Mouse (Mus musculus) frontal cortex, adult (tissue): ENCODE measurements at regions not wholly inside any gene's neighbourhood (a gene's known extent, or its start where the extent isn't known, plus 50 kb on each side); places are given as distances from the start of the nearest gene placed in this dataset.

Experiments
- ATAC-seq: cut with Nextera tagmentation; 2 replicates; pipeline ENCODE4 v1.9.2; 2017; ENCODE audit warnings: mild to moderate bottlenecking, moderate library complexity, mixed read lengths; ENCODE audit not compliant: low TSS enrichment

GRCm38 (mm10) chr8:34488746-34489400 lies 377.3 kb upstream of the Gm10131 start:
- no peak for ATAC-seq

DNA sequence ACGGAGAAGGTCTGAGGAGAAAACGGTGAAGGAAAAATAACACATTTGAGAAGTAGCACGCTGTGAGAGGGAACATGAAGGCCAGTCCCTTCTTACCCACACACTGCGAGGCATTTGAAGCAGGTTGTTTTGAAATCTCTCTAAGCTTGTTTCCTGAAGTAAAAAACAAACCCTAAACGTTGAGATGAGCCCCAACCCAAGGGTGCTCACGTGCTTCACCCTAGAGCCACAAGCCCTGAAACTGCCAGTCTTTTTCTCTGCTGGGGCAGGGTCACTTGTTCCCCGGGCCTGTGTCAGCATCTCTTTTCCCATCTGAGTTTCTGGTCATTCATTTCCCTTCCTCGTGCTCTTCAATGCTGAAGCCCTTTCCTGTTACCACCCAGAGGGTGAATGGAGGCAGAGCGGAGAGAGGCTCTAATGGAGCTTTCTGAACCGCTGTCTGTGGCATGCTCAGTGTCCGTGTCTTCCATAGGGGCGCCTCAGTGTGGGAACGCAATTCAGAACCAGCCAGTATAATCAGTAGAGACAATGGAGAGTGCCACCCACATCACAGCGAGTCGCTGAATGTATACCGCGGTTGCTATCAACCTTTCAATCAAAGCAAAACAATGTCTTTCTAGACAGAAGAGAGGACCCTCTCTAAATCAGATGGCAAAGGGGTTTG lies 375.0 kb upstream of the Gm10131 start:
- ATAC-seq: no peak

DNA sequence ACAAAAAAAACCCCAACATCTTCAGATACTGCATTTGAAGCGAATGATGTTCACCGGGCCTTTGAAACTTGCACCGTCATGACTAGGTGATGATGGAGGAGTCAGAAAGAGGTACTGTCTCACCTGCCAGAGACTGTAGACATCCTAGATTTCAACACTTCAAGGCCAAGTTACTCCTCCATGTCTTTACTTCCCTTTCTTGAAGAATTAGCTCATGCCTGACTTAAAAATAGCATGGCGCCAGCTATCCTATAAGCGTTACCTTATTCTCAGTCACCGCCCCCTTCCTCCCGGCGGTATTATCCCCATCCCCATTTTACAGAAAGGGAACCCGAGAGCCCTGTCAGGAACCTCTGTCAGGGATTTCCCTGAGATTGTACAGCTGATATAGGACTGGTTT lies 374.4 kb upstream of the Gm10131 start:
- no peak for ATAC-seq

DNA sequence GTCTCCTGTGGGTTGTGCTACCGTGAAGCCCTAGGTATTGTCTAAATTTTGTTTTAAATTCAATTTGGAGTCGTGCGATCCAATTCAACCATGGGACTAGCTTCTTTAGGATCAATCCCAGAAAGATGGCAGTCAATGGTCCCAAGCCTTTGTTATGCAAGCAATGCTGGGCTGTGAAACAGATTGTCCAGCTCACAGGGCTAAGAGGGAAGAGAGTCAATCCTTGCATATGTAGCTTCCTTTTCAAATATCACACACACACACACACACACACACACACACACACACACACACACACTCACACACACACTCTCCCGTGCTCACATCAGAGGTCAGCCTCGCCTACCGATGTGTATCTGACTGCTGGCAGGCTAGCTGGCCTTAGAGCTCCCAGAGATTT lies 373.8 kb upstream of the Gm10131 start:
- ATAC-seq: no peak

GRCm38 (mm10) chr8:34484551-34485335 lies 373.2 kb upstream of the Gm10131 start:
- ATAC-seq: peak; percentile 79

- ATAC-seq: no peak
Measured at GRCm38 (mm10) chr8:34483212-34483611, 371.7 kb upstream of the Gm10131 start.

- no peak for ATAC-seq
Measured at GRCm38 (mm10) chr8:34482676-34483075, 371.1 kb upstream of the Gm10131 start.

- peak; percentile 95 for ATAC-seq
Measured at GRCm38 (mm10) chr8:34480496-34480895, 369.0 kb upstream of the Gm10131 start.

- no peak for ATAC-seq
Measured at GRCm38 (mm10) chr8:34478891-34479290, 367.4 kb upstream of the Gm10131 start.

DNA sequence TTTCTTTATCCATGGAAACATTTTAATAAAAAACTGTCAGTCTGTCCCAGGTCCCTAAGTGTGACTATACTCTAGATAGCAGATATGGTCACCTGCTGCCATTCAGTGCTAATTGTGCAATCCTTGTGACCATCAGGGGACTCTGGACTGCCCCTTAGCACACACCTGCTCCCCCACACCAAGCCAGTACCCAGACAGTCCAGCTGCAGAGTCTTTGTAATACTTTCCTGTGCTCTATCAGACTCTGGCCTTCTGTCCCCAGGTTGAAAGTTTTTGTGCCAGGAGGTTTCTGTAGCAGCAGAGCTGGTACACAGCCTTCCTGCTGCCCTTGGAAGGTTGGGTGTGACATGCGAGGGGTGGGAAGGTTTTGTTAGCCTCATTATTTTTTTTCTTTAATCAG lies 366.9 kb upstream of the Gm10131 start:
- no peak for ATAC-seq

DNA sequence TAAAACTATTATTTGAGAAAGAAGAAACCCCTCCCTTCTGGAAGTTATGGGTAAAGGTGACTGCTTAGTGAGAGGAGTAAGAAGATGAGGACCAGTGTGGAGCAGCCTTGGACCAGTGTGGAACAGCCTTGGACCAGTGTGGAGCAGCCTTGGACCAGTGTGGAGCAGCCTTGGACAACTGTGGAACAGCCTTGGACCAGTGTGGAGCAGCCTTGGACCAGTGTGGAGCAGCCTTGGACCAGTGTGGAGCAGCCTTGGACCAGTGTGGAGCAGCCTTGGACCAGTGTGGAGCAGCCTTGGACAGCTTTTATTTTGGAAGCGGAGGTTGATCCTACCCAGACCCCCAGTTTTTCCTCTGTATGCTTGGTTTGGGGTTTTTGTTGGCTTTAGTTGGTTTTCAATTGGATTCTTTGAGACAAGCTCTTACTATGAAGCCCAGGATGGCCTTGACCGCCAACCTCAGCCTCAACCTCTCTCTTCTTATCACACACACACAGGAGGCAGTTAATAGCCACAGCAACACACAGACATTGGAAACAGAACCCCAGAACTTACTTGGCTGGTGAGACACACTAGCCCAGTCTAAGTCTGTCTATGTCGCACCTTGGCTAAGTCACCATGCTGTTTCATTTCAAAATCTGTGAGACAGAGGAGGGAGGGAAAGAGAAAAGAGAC lies 364.7 kb upstream of the Gm10131 start:
- no peak for ATAC-seq

GRCm38 (mm10) chr8:34474593-34474992 lies 363.1 kb upstream of the Gm10131 start:
- no peak for ATAC-seq

DNA sequence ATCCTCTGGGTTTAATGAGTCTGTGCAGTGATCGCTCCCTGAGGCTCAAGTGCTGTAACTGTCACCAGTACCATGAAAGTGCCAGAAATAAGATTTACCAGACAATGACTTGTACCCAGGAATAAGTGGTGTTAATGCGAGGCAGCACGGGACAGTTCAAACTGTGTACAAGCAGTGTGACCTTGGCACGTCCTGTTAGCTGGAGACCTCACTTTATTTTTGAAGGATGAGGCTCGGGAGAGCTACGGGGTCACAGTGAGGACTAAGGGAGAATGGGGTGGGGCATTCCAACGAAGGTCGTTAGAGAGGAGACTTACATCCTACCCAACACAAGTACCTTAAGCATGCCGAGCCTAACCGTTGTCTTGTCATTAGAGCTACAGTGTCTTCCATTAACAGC lies 362.2 kb upstream of the Gm10131 start:
- no peak for ATAC-seq

GRCm38 (mm10) chr8:34473301-34473700 lies 361.8 kb upstream of the Gm10131 start:
- no peak for ATAC-seq

- ATAC-seq: no peak
Measured at GRCm38 (mm10) chr8:34472846-34473245, 361.3 kb upstream of the Gm10131 start.

DNA sequence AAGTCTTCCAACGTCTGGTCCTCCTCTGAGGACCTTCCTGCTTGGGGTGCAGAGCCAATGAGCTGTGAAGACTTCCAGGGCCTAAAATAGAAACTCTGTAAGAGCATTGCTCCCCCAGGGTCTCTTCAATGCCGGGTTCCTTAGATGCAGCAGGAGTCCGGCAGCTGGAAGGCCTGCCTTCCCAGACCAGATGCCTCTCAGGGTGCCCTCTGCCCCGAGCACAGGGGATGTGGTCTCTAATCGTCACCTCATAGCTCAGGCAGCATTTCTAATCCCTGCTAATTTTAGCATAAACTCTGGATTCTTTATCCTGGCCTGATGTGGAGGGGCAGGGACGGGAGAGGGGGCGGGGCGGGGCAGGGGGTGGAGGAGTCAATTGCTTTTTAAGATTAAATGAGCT lies 360.9 kb upstream of the Gm10131 start:
- ATAC-seq: no peak

GRCm38 (mm10) chr8:34469091-34469490 lies 357.6 kb upstream of the Gm10131 start:
- ATAC-seq: no peak

DNA sequence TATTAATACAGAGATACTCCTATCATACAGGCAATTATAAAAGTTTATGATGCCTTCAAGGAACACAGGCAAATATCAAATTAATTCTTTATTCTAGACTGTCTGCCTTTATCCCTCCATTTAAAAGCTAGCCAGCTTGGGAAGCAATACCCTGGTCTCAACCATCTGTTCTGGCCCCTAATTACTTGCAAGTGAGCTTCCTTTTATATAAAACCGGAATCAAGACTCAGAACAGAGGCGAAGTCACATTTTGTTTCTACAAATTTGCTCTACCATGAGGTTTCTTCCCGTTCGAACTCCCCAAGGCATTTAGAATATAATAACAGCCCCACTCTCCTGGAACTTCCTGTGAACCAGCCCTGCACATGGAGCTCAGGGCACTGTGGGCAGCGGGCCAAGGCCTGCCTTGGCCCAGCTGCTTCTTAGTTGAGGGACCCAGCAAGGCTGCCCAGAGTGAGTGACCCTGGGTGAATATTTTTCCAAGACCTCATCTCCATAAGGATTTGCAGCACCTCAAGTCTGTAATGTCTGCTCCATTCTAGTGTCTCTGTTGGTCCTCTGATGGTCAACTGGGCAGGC lies 355.3 kb upstream of the Gm10131 start:
- ATAC-seq: peak; percentile 75

GRCm38 (mm10) chr8:34465398-34465797 lies 353.9 kb upstream of the Gm10131 start:
- ATAC-seq: peak; percentile 58; the same call in 1 of the 2 replicates

DNA sequence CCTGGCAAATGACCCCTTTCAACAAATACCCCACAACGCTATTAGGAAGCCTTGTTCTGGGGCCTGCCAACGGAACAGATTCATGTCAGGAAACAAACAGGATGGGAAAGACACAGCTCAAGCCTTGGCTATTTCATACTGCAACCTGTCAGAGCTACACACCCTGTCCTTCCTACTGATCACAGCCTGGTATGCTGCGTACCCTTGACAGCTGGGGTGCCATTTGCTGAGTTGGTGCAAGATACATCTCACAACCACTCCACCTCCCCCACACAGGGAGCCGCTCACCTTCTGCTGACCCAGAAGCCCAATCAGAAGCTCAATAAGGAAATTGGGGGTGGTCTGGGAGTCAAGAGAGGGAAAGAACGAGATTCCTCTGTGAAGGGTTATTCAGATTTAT lies 350.7 kb upstream of the Gm10131 start:
- no peak for ATAC-seq

GRCm38 (mm10) chr8:34458300-34458699 lies 346.8 kb upstream of the Gm10131 start:
- ATAC-seq: no peak

DNA sequence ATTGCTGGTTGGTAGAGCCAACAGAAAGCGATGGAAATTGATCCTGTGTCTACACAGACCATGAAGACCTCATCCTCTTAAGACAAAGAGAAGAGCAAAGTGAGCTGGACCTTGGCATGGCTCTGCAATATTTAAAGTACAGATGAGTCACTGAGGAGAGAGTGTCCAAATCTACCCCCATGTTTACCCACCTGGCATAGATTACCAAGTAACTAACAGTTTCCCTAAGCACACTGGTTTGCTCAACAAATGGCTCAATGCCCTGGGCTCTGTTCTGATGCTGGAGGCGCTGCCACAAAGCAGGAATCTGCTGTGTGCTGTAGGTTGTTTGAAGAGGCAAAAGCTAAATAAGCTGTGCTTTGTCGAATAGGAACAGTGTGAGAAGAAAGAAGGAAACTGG lies 345.0 kb upstream of the Gm10131 start:
- no peak for ATAC-seq
